Mouse (Mus musculus): ENCODE measurements around the gene Ndst2. TPM values are rescaled to one million over a fixed set of nuclear protein-coding genes. Genes with fewer than 3 reads are reported as not detected.
A peak's percentile ranks its signal among the peaks of the same experiment; 100 is the strongest.

The Ndst2 gene
- polyA plus RNA-seq, 1 experiment from 2014 or later = 23.3 TPM

- peak; percentile 53 for ATAC-seq (replicated peaks; ENCODE audit: insufficient number of reproducible peaks, low FRiP score, low TSS enrichment, low read depth)
Observed at GRCm38 (mm10) chr14:20702741-20703381, 31.5 kb downstream of the Ndst2 start, which contains the start of gene Chchd1. Chchd1 (plus strand) TSS chr14:20703006.

GRCm38 (mm10) chr14:20702096-20702740 lies 32.1 kb downstream of the Ndst2 start:
- Histone ChIP-seq H3K9me3 (replicated peaks; ENCODE audit: control insufficient read depth, low read length) (no peaks in the 10 kb centered on the region), H3K4me1 (ENCODE audit: control insufficient read depth, insufficient read depth, low read length) (peaks cover 3% of the 10 kb centered on the region; the same call in 1 of the 2 replicates), H3K27me3 (ENCODE audit: control insufficient read depth, insufficient read depth, low read length) (no peaks in the 10 kb centered on the region), H3K4me3 (ENCODE audit: low read depth, low read length) (peak overlapping the region; percentile 63), H3K4me2 (ENCODE audit: low read depth, low read length) (peak overlapping the region; percentile 58), H3K9ac (replicated peaks; ENCODE audit: low read length) (peak overlapping the region; percentile 79), H3K27ac (replicated peaks; ENCODE audit: low read depth, low read length) (peak overlapping the region; percentile 59), H3K36me3 (replicated peaks; ENCODE audit: control insufficient read depth, insufficient read depth, low read depth, low read length) (no peaks in the 10 kb centered on the region; the same call in 1 of the 2 replicates)
- ATAC-seq (replicated peaks; ENCODE audit: insufficient number of reproducible peaks, low FRiP score, low TSS enrichment, low read depth) (0 out of 2 replicates have a peak, but pooled peaks have one; percentile 6), DNase-seq (ENCODE audit: low spot score) (no peak)
- WGBS = 14% methylated on average over 15 of the region's 15 CpGs

More at GRCm38 (mm10) chr14:20702741-20703381, 31.5 kb downstream of the Ndst2 start, which contains the start of gene Chchd1:
- Histone ChIP-seq H3K27me3 (ENCODE audit: control insufficient read depth, insufficient read depth, low read length) (no peaks in the 10 kb centered on the region), H3K9me3 (replicated peaks; ENCODE audit: control insufficient read depth, low read length) (no peaks in the 10 kb centered on the region), H3K4me1 (ENCODE audit: control insufficient read depth, insufficient read depth, low read length) (peaks cover 3% of the 10 kb centered on the region; the same call in 1 of the 2 replicates), H3K27ac (replicated peaks; ENCODE audit: low read depth, low read length) (peak within 1 kb of the TSS; percentile 59), H3K4me2 (ENCODE audit: low read depth, low read length) (peak within 1 kb of the TSS; percentile 58), H3K4me3 (ENCODE audit: low read depth, low read length) (peak within 1 kb of the TSS; percentile 63), H3K9ac (replicated peaks; ENCODE audit: low read length) (peak within 1 kb of the TSS; percentile 79), H3K36me3 (replicated peaks; ENCODE audit: control insufficient read depth, insufficient read depth, low read depth, low read length) (no peaks in the 10 kb centered on the region; the same call in 1 of the 2 replicates)
- under 1% methylated on average over 61 of the region's 61 CpGs for WGBS
- peak; percentile 91 for DNase-seq (ENCODE audit: low spot score)

DNA sequence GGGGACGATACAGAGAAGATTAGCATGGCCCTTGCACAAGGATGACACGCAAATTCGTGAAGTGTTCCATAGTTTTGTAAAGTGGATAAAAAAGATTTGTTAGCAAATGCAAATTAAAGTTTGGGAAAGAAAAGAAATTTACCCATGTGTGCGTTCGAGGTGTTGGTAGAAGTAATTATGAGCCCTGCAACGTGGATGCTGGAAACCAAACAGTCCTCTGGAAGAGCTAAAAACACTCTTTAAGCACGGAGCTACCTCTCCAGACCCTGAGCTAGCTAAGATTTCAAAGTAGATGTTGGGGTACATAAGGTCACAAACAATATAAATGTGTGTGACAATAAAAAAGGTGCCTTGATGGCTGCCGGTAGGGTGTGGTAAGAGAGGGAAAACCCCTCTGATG lies 32.8 kb downstream of the Ndst2 start:
- Histone ChIP-seq H3K9ac (replicated peaks; ENCODE audit: low read length) (no peak overlapping the region), H3K4me3 (ENCODE audit: low read depth, low read length) (peak overlapping the region; percentile 63; the same call in 1 of the 2 replicates), H3K36me3 (replicated peaks; ENCODE audit: control insufficient read depth, insufficient read depth, low read depth, low read length) (no peaks in the 10 kb centered on the region; the same call in 1 of the 2 replicates), H3K27ac (replicated peaks; ENCODE audit: low read depth, low read length) (no peak overlapping the region), H3K4me2 (ENCODE audit: low read depth, low read length) (peak overlapping the region; percentile 58), H3K9me3 (replicated peaks; ENCODE audit: control insufficient read depth, low read length) (no peaks in the 10 kb centered on the region), H3K27me3 (ENCODE audit: control insufficient read depth, insufficient read depth, low read length) (no peaks in the 10 kb centered on the region), H3K4me1 (ENCODE audit: control insufficient read depth, insufficient read depth, low read length) (peaks cover 3% of the 10 kb centered on the region; the same call in 1 of the 2 replicates)
- DNase-seq (ENCODE audit: low spot score) = no peak
- 83% methylated on average over 8 of the region's 8 CpGs for WGBS
- no peak for ATAC-seq (replicated peaks; ENCODE audit: insufficient number of reproducible peaks, low FRiP score, low TSS enrichment, low read depth)

DNA sequence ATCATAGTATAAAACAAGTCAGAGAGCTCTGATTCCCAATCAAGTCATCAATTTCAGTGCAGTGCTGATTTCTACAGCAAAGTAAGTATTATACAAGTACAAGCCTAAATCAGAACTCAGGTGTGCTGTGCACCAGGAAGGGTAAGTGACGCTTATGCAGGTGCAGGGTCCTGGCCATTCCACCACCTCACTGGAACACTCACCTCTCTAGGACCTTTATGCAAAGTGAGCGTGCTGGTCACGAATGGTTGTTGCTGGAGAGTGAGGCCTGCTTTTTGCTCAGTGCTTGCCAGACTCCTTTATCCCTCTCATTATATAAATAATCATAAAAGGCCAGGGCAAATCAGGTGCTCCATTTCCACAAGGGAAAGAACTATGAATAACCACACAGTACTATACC lies 34.0 kb downstream of the Ndst2 start:
- 85% methylated on average over 3 of the region's 3 CpGs for WGBS

GRCm38 (mm10) chr14:20698515-20698914 lies 35.8 kb downstream of the Ndst2 start:
- no peak overlapping the region for H3K4me3 ChIP-seq (ENCODE audit: low read depth, low read length)
- DNase-seq (ENCODE audit: low spot score) (no peak), ATAC-seq (replicated peaks; ENCODE audit: insufficient number of reproducible peaks, low FRiP score, low TSS enrichment, low read depth) (no peak)
- H3K36me3 ChIP-seq (replicated peaks; ENCODE audit: control insufficient read depth, insufficient read depth, low read depth, low read length) = no peaks in the 10 kb centered on the region; the same call in none of the 2 replicates
- H3K4me2 ChIP-seq (ENCODE audit: low read depth, low read length) = no peak overlapping the region
- H3K27me3 ChIP-seq (ENCODE audit: control insufficient read depth, insufficient read depth, low read length) = no peaks in the 10 kb centered on the region
- no peaks in the 10 kb centered on the region for H3K9me3 ChIP-seq (replicated peaks; ENCODE audit: control insufficient read depth, low read length)
- 87% methylated on average over 2 of the region's 2 CpGs for WGBS
- H3K27ac ChIP-seq (replicated peaks; ENCODE audit: low read depth, low read length) = no peak overlapping the region
- no peak overlapping the region for H3K9ac ChIP-seq (replicated peaks; ENCODE audit: low read length)
- H3K4me1 ChIP-seq (ENCODE audit: control insufficient read depth, insufficient read depth, low read length) = peaks cover 3% of the 10 kb centered on the region; the same call in 1 of the 2 replicates

More for the DNA sequence above, 34.0 kb downstream of the Ndst2 start:
- Histone ChIP-seq H3K36me3 (replicated peaks; ENCODE audit: control insufficient read depth, insufficient read depth, low read depth, low read length) (no peaks in the 10 kb centered on the region; the same call in 1 of the 2 replicates), H3K9ac (replicated peaks; ENCODE audit: low read length) (no peak overlapping the region), H3K4me3 (ENCODE audit: low read depth, low read length) (no peak overlapping the region), H3K9me3 (replicated peaks; ENCODE audit: control insufficient read depth, low read length) (no peaks in the 10 kb centered on the region), H3K4me1 (ENCODE audit: control insufficient read depth, insufficient read depth, low read length) (peaks cover 3% of the 10 kb centered on the region; the same call in 1 of the 2 replicates), H3K27ac (replicated peaks; ENCODE audit: low read depth, low read length) (no peak overlapping the region), H3K27me3 (ENCODE audit: control insufficient read depth, insufficient read depth, low read length) (no peaks in the 10 kb centered on the region), H3K4me2 (ENCODE audit: low read depth, low read length) (no peak overlapping the region)
- no peak for ATAC-seq (replicated peaks; ENCODE audit: insufficient number of reproducible peaks, low FRiP score, low TSS enrichment, low read depth)
- no peak for DNase-seq (ENCODE audit: low spot score)

- H3K4me1 ChIP-seq (ENCODE audit: control insufficient read depth, insufficient read depth, low read length) = peaks cover 3% of the 10 kb centered on the region; the same call in 1 of the 2 replicates
- 0 out of 2 replicates have a peak overlapping the region, but pooled peaks have one; percentile 7 for H3K9ac ChIP-seq (replicated peaks; ENCODE audit: low read length)
- H3K4me2 ChIP-seq (ENCODE audit: low read depth, low read length) = peak overlapping the region; percentile 73
- H3K9me3 ChIP-seq (replicated peaks; ENCODE audit: control insufficient read depth, low read length) = no peaks in the 10 kb centered on the region
- peak overlapping the region; percentile 13 for H3K4me3 ChIP-seq (ENCODE audit: low read depth, low read length)
- peaks cover 4% of the 10 kb centered on the region for H3K36me3 ChIP-seq (replicated peaks; ENCODE audit: control insufficient read depth, insufficient read depth, low read depth, low read length)
- ATAC-seq (replicated peaks; ENCODE audit: insufficient number of reproducible peaks, low FRiP score, low TSS enrichment, low read depth) (no peak), DNase-seq (ENCODE audit: low spot score) (peak; percentile 61)
- no peak overlapping the region for H3K27ac ChIP-seq (replicated peaks; ENCODE audit: low read depth, low read length)
- 22% methylated on average over 1 of the region's 1 CpGs for WGBS
- H3K27me3 ChIP-seq (ENCODE audit: control insufficient read depth, insufficient read depth, low read length) = no peaks in the 10 kb centered on the region
Observed at GRCm38 (mm10) chr14:20696986-20697385, 37.4 kb downstream of the Ndst2 start.

GRCm38 (mm10) chr14:20695761-20696520 lies 38.4 kb downstream of the Ndst2 start:
- DNase-seq (ENCODE audit: low spot score) = no peak

More at GRCm38 (mm10) chr14:20695761-20696520, 38.4 kb downstream of the Ndst2 start:
- Histone ChIP-seq H3K9ac (replicated peaks; ENCODE audit: low read length) (peak overlapping the region; percentile 63), H3K9me3 (replicated peaks; ENCODE audit: control insufficient read depth, low read length) (no peaks in the 10 kb centered on the region), H3K36me3 (replicated peaks; ENCODE audit: control insufficient read depth, insufficient read depth, low read depth, low read length) (peaks cover 4% of the 10 kb centered on the region), H3K4me1 (ENCODE audit: control insufficient read depth, insufficient read depth, low read length) (no peaks in the 10 kb centered on the region), H3K4me3 (ENCODE audit: low read depth, low read length) (peak overlapping the region; percentile 64), H3K27ac (replicated peaks; ENCODE audit: low read depth, low read length) (peak overlapping the region; percentile 81), H3K27me3 (ENCODE audit: control insufficient read depth, insufficient read depth, low read length) (no peaks in the 10 kb centered on the region), H3K4me2 (ENCODE audit: low read depth, low read length) (peak overlapping the region; percentile 73)
- ATAC-seq (replicated peaks; ENCODE audit: insufficient number of reproducible peaks, low FRiP score, low TSS enrichment, low read depth) = no peak
- 13% methylated on average over 27 of the region's 27 CpGs for WGBS
